8 mouse cellular contexts compared by ENCODE assay signal in genomic region chr8:105268342-105269074, GRCm38 (mm10). TPM values are rescaled to one million over a fixed set of nuclear protein-coding genes. Genes with fewer than 3 reads are reported as not detected.
DNase-seq lines count a peak whose midpoint lies in the region; ATAC-seq and TF ChIP-seq lines count a peak whose summit lies in the region.

No protein-coding gene starts in this region.

- H3K9me3 ChIP-seq in midbrain, embryonic 13.5 days = no peaks in the 10 kb centered on the region; the same call in 1 of the 2 replicates

- H3K4me2 ChIP-seq in midbrain, embryonic 13.5 days (replicated peaks) = peak overlapping the region; percentile 75

- TF ChIP-seq CTCF in cortical plate, adult 2 months (IDR thresholded peaks at IDR 0.05; ENCODE audit: extremely low read depth, insufficient read depth, low read length) = no peak

- H3K36me3 ChIP-seq in midbrain, embryonic 13.5 days = no peaks in the 10 kb centered on the region

- peak; percentile 73; the same call in 1 of the 2 replicates for TF ChIP-seq POLR2A in cortical plate, adult 2 months (IDR thresholded peaks at IDR 0.05; ENCODE audit: extremely low read depth, insufficient read depth, low read length)

- H3K4me3 ChIP-seq in cortical plate, adult 2 months (ENCODE audit: insufficient read depth, low read length) = peak overlapping the region; percentile 25
- H3K4me3 ChIP-seq in midbrain, embryonic 13.5 days (replicated peaks) = peak overlapping the region; percentile 50

- H3K27me3 ChIP-seq in midbrain, embryonic 13.5 days = peaks cover 99% of the 10 kb centered on the region

- DNase-seq in layer of hippocampus, adult 11-12 months (ENCODE audit: low spot score) = peak; percentile 77
- DNase-seq in layer of hippocampus, adult 9-10 months (ENCODE audit: low spot score) = no peak
- DNase-seq in heart, postnatal 4 days = peak; percentile 42
- DNase-seq in left cerebral cortex, adult 9 months (ENCODE audit: low spot score in 2 of 2) = peak; percentile 82 to 84
- no peak for DNase-seq in B cell, adult 2 months
- no peak for DNase-seq in thymus, postnatal 25 days

- under 1% methylated on average over 65 of the region's 65 CpGs for WGBS in midbrain, embryonic 13.5 days

- H3K4me1 ChIP-seq in cortical plate, adult 2 months (ENCODE audit: control insufficient read depth, insufficient read depth, low read length) = no peaks in the 10 kb centered on the region; the same call in 1 of the 2 replicates
- H3K4me1 ChIP-seq in midbrain, embryonic 13.5 days (replicated peaks) = peaks cover 46% of the 10 kb centered on the region

- ATAC-seq in midbrain, embryonic 13.5 days = peak; percentile 89

- peak overlapping the region; percentile 79; the same call in 1 of the 2 replicates for H3K27ac ChIP-seq in cortical plate, adult 2 months (ENCODE audit: insufficient read depth, low read length)
- 0 out of 2 replicates have a peak overlapping the region, but pooled peaks have one; percentile 14 for H3K27ac ChIP-seq in midbrain, embryonic 13.5 days

- peak overlapping the region; percentile 42 for H3K9ac ChIP-seq in midbrain, embryonic 13.5 days (replicated peaks)

RNA-seq across cellular contexts. Expression of gene Hsf4, which starts 1.1 kb away (rescaled TPM):
- 25.1 and 29.2 TPM in 2 replicates for polyA plus RNA-seq in cortical plate, adult 2 months (2012; rRNA removed)
- total RNA-seq in heart, postnatal 4 days (2021) = 1 to 10 TPM in 1 of 2 experiments, under 1 TPM in 1; 0.81 to 1.5 TPM
- 0.17 and 0.38 TPM in 2 replicates for polyA plus RNA-seq in midbrain, embryonic 13.5 days (2015; fragmentation: Nextera tagmentation; extraction: Ambion mirVana)

RNA-seq across cellular contexts. Expression of gene Fbxl8, which starts 4.1 kb away (rescaled TPM):
- 2.0 and 2.2 TPM in 2 replicates for polyA plus RNA-seq in cortical plate, adult 2 months (2012; rRNA removed)
- 1 to 10 TPM; 3.7 TPM for total RNA-seq in heart, postnatal 4 days (2021)
- polyA plus RNA-seq in midbrain, embryonic 13.5 days (2015; fragmentation: Nextera tagmentation; extraction: Ambion mirVana) = 0.48 and 0.61 TPM in 2 replicates

RNA-seq across cellular contexts. Expression of gene Tradd, which starts 4.1 kb away (rescaled TPM):
- polyA plus RNA-seq in cortical plate, adult 2 months (2012; rRNA removed) = 7.6 and 8.3 TPM in 2 replicates
- 10 to 100 TPM in 1 of 2 experiments, 1 to 10 TPM in 1; 9.4 to 10.1 TPM for total RNA-seq in heart, postnatal 4 days (2021)
- 12.5 and 13.4 TPM in 2 replicates for polyA plus RNA-seq in midbrain, embryonic 13.5 days (2015; fragmentation: Nextera tagmentation; extraction: Ambion mirVana)

RNA-seq across cellular contexts. Expression of gene Nol3, which starts 7.4 kb away (rescaled TPM):
- polyA plus RNA-seq in cortical plate, adult 2 months (2012; rRNA removed) = 14.3 and 15.5 TPM in 2 replicates
- 10 to 100 TPM in 1 of 2 experiments, 1 to 10 TPM in 1; 9.9 to 11.0 TPM for total RNA-seq in heart, postnatal 4 days (2021)
- polyA plus RNA-seq in midbrain, embryonic 13.5 days (2015; fragmentation: Nextera tagmentation; extraction: Ambion mirVana) = 3.1 and 4.3 TPM in 2 replicates

RNA-seq across cellular contexts. Expression of gene B3gnt9, which starts 13.6 kb away (rescaled TPM):
- 5.2 and 5.5 TPM in 2 replicates for polyA plus RNA-seq in cortical plate, adult 2 months (2012; rRNA removed)
- total RNA-seq in heart, postnatal 4 days (2021) = 1 to 10 TPM; 9.0 TPM
- polyA plus RNA-seq in midbrain, embryonic 13.5 days (2015; fragmentation: Nextera tagmentation; extraction: Ambion mirVana) = 3.6 and 4.2 TPM in 2 replicates

Comparison
In these comparisons a context has a peak if more than half of its experiments do, and no peak if none do; other contexts are left out.
1. DNase-seq: peak in layer of hippocampus, adult 11-12 months (single experiment), heart, postnatal 4 days (single experiment) and left cerebral cortex, adult 9 months (2 of 2); none in layer of hippocampus, adult 9-10 months (single experiment), B cell, adult 2 months (0 of 2) and thymus, postnatal 25 days (single experiment).
2. RNA of gene Hsf4, which starts 1.1 kb away (polyA plus RNA-seq): 25.1 to 29.2 TPM in cortical plate, adult 2 months; 0.17 to 0.38 TPM in midbrain, embryonic 13.5 days; every median in the first group is over 10 times any median in the second.